Mouse (Mus musculus): ENCODE measurements around the gene Gm20521.

GRCm38 (mm10) chr14:54866268-54866667 lies 17.0 kb upstream of the Gm20521 start:
- TF ChIP-seq CTCF (IDR thresholded peaks at IDR 0.05; ENCODE audit: control insufficient read depth, insufficient read depth, low read length), result no peak
- no peak for TF ChIP-seq POLR2A (IDR thresholded peaks at IDR 0.05; ENCODE audit: borderline replicate concordance, control insufficient read depth, low read depth, low read length)
